Mouse (Mus musculus) CH12.LX (cell line): Measurements from ENCODE around the gene Tmem53. TPM values are rescaled to one million over a fixed set of nuclear protein-coding genes. Genes with fewer than 3 reads are reported as not detected.

Source experiments
- DNase-seq: peaks from one replicate; pipeline ENCODE4 v3.0.0-alpha.2; 2013; ENCODE audit errors: extremely low read depth
- H3K27ac ChIP-seq: 2 replicates; pipeline ENCODE4 v1.5.1; 2012; ENCODE audit warnings: low read depth, mild to moderate bottlenecking, control low read depth, moderate library complexity; ENCODE audit not compliant: insufficient read depth
- H3K27me3 ChIP-seq: replicated peaks from 2 replicates; pipeline ENCODE3; 2012; ENCODE audit warnings: inconsistent platforms
- H3K36me3 ChIP-seq, 2 experiments: replicated peaks in 1 of 2; 2 replicates each; pipeline versions ENCODE3 to v1.6.1; 2012; ENCODE audit warnings: inconsistent platforms in 1 of 2, low read length in 1 of 2, mild to moderate bottlenecking in 1 of 2, mixed read lengths in 1 of 2, moderate library complexity in 1 of 2; ENCODE audit not compliant: control insufficient read depth in 1 of 2, insufficient read depth in 1 of 2
- H3K4me1 ChIP-seq, 2 experiments: 2 replicates each; pipeline ENCODE4 v1.6.1; 2012; ENCODE audit warnings: inconsistent platforms in 1 of 2, moderate library complexity in 1 of 2; ENCODE audit not compliant: insufficient read depth in 2 of 2, control insufficient read depth in 1 of 2
- H3K4me2 ChIP-seq: 2 replicates; pipeline ENCODE4 v1.6.1; 2012; ENCODE audit warnings: low read depth, mild to moderate bottlenecking, control low read depth; ENCODE audit not compliant: poor library complexity, insufficient read depth, severe bottlenecking
- H3K4me3 ChIP-seq, 3 experiments: fragments of 150-350 bp in 1 of 3; sonication (generic) in 1 of 3; replicated peaks in 1 of 3; 2 replicates each; pipeline versions ENCODE3 to v1.5.1; 2011 to 2012; ENCODE audit warnings: low read depth in 2 of 3, low read length in 2 of 3, mild to moderate bottlenecking in 2 of 3, moderate library complexity in 2 of 3, control low read depth in 1 of 3, improper control_type of control experiment in 1 of 3, inconsistent platforms in 1 of 3, mixed read lengths in 1 of 3; ENCODE audit not compliant: poor library complexity in 1 of 3
- H3K79me2 ChIP-seq: replicated peaks from 2 replicates; pipeline ENCODE4 v1.6.1; 2012; ENCODE audit warnings: mild to moderate bottlenecking, moderate library complexity; ENCODE audit not compliant: control insufficient read depth, poor library complexity, insufficient read depth, severe bottlenecking; ENCODE audit errors: extremely low read depth
- H3K9ac ChIP-seq: 2 replicates; pipeline ENCODE4 v1.6.1; 2012; ENCODE audit warnings: low read depth, mild to moderate bottlenecking, control low read depth, moderate library complexity; ENCODE audit not compliant: insufficient read depth
- H3K9me3 ChIP-seq: replicated peaks from 2 replicates; pipeline ENCODE3; 2012; ENCODE audit warnings: low read length, inconsistent platforms, mixed read lengths
- CHD1 ChIP-seq: IDR thresholded peaks from 2 replicates; pipeline ENCODE4 v1.6.1; 2012; ENCODE audit warnings: low read depth, low read length, improper control_type of control experiment, inconsistent platforms
- CHD2 ChIP-seq: IDR thresholded peaks from 2 replicates; pipeline ENCODE4 v1.6.1; 2011; ENCODE audit warnings: low read length, improper control_type of control experiment
- CTCF ChIP-seq, 2 experiments: IDR thresholded peaks in 1 of 2; conservative IDR thresholded peaks in 1 of 2; 2 replicates each; pipeline ENCODE4 v1.5.1; 2011 to 2012; ENCODE audit warnings: low read depth in 2 of 2, low read length in 2 of 2, improper control_type of control experiment in 1 of 2, inconsistent platforms in 1 of 2, mild to moderate bottlenecking in 1 of 2, moderate library complexity in 1 of 2
- ETS1 ChIP-seq: conservative IDR thresholded peaks from 2 replicates; pipeline ENCODE4 v1.6.1; 2012; ENCODE audit warnings: low read depth, mild to moderate bottlenecking, inconsistent platforms, low read length, improper control_type of control experiment, moderate library complexity
- HCFC1 ChIP-seq: IDR thresholded peaks from 2 replicates; pipeline ENCODE4 v1.6.1; 2012; ENCODE audit warnings: low read depth, mild to moderate bottlenecking, inconsistent platforms, low read length, improper control_type of control experiment
- KAT2A ChIP-seq: IDR thresholded peaks from 2 replicates; pipeline ENCODE4 v1.6.1; 2012; ENCODE audit warnings: low read length, improper control_type of control experiment, inconsistent platforms; ENCODE audit not compliant: insufficient replicate concordance
- MAZ ChIP-seq: IDR thresholded peaks from 2 replicates; pipeline ENCODE4 v1.6.1; 2012; ENCODE audit warnings: low read depth, mild to moderate bottlenecking, inconsistent platforms, low read length, improper control_type of control experiment, moderate library complexity
- POLR2AphosphoS2 ChIP-seq: IDR thresholded peaks from 2 replicates; pipeline ENCODE4 v1.6.1; 2011; ENCODE audit warnings: low read depth, low read length, improper control_type of control experiment
- SIN3A ChIP-seq: IDR thresholded peaks from 2 replicates; pipeline ENCODE4 v1.6.1; 2012; ENCODE audit warnings: low read length, improper control_type of control experiment, inconsistent platforms
- TCF12 ChIP-seq: IDR thresholded peaks from 2 replicates; pipeline ENCODE4 v1.6.1; 2014; ENCODE audit warnings: low read depth, mild to moderate bottlenecking, inconsistent platforms, low read length, improper control_type of control experiment
- USF1 ChIP-seq: IDR thresholded peaks from 2 replicates; pipeline ENCODE4 v1.6.1; 2014; ENCODE audit warnings: low read depth, mild to moderate bottlenecking, inconsistent platforms, low read length, improper control_type of control experiment
- ZC3H11A ChIP-seq: IDR thresholded peaks from 2 replicates; pipeline ENCODE4 v1.6.1; 2012; ENCODE audit warnings: low read depth, mild to moderate bottlenecking, inconsistent platforms, low read length, improper control_type of control experiment
- ZKSCAN1 ChIP-seq: IDR thresholded peaks from 2 replicates; pipeline ENCODE4 v1.6.1; 2012; ENCODE audit warnings: low read depth, inconsistent platforms, low read length, improper control_type of control experiment, borderline replicate concordance
- dilution Hi-C: fragments of 300-500 bp; cut with MboI; formaldehyde crosslinking; loops from 2 replicates; pipeline ENCODE4 v1.14.3; 2020; ENCODE audit warnings: low sequenced_read_pairs; ENCODE audit not compliant: extremely low pct_unique_long_range_greater_than_20kb, extremely low pct_ligation_motif_present
- in situ Hi-C: fragments of 300-500 bp; cut with MboI; formaldehyde crosslinking; loops from 3 replicates; pipeline ENCODE4 v1.14.3; 2019; ENCODE audit warnings: low sequenced_read_pairs, low pct_ligation_motif_present, low pct_unique_long_range_greater_than_20kb, mixed read lengths
- polyA plus RNA-seq: library from polyadenylated mRNA; unstranded; fragments of >175 nt; gene quantifications from 2 replicates; pipeline ENCODE4 v1.2.1, GENCODE M21; 2012; ENCODE audit warnings: low read depth; ENCODE audit not compliant: insufficient read length
- total RNA-seq, 2 experiments: library from RNA; depleted of rRNA; stranded (reverse); fragments of 300-350 nt in 1 of 2; fragments of >200 nt in 1 of 2; gene quantifications; 2 replicates each; pipeline ENCODE4 v1.2.3; 2012 to 2014

The Tmem53 gene
- total and polyA plus RNA-seq, 3 experiments: 1.1 to 1.4 (median 1.2) TPM

DNA sequence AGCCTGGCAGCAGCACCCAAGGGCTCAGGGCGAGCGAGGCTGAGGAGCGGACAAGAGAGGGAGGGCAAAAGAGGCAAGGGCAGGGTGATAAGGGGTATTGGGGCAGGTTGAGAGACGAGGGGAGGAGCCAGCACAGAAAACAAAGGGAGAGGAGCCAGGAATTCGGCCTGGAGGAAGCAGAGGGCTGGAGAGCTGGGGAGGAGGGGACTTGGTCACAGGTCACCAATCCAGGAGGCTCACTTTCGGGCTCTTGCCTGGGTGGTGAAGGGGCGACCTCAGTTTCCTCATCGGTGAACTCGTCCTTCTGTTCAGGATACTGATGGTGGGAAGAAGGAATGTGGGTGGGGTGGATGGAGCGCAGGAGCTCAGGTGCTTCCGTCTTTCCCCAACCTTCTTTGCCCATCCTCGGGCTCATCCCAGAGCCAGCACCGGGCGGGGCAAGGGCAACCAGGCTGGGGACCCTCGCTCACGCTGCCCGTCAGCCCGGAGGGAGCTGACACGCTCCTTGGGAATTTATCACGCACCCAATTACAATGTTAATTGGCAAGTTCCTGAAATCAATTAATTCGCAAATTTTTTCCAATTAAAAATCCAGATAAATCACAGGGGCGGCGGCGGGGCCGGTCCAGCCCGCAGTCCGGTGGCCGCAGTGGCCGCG lies 52.0 kb downstream of the Tmem53 start:
- Histone ChIP-seq H3K9me3 (no peaks in the 10 kb centered on the region), H3K4me2 (no peak overlapping the region), H3K36me3 (no peaks in the 10 kb centered on the region), H3K4me1 (peaks cover 22 to 52% of the 10 kb centered on the region in 2 experiments), H3K27ac (no peak overlapping the region), H3K4me3 (no peak overlapping the region), H3K79me2 (no peaks in the 10 kb centered on the region), H3K9ac (no peak overlapping the region), H3K27me3 (peaks cover 1% of the 10 kb centered on the region)
- in situ Hi-C loops (no loop called here), dilution Hi-C loops (no loop called here)
- no peak for DNase-seq
- TF ChIP-seq TCF12 (no peak), CHD1 (no peak), POLR2AphosphoS2 (no peak), HCFC1 (no peak), USF1 (no peak), MAZ (no peak), CTCF (conservative IDR thresholded peaks at IDR 0.05 in 1 of 2, IDR thresholded peaks at IDR 0.05 in 1 of 2; ENCODE audit: low read depth in 2 of 2, low read length in 2 of 2) (no peak), KAT2A (no peak)

DNA sequence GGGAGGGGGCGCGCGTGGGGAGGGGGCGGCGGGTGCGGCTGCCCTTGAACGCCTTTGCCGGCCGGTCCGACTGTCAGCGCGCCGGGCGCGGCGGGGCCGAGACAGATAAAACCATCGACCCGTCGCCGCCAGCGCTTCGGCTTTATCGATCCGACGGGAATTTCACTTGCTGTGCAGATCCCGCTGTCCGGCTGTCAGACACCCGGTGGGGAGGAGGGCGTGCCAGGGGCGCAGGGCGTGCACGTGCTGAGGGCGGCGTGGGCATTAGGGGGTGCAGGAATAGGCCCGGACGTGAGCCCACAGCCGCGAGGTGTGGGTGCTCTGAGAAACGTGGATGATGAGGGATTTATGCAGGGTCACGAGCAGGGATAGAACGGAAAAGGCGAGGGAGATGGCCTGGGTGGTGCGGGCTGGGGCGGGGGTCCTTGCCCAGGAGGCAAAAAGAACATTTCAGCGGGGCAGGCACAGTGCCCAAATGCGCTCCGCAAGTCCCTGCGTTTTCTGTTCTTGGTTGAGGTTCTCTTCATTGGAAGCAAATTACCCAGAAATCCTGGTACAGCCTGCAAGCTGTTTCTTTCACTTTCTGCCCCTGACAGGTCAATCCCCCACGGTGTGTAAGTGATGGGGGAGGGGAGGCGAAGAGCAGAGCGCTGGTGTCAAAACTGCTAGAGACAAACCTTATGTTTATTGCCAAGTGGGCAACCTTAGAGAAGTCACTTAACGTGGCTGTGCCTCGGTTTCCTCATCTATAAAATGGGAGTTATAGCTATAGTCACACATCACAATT lies 52.7 kb downstream of the Tmem53 start:
- Histone ChIP-seq H3K4me3 (no peak overlapping the region), H3K4me1 (peaks cover 22 to 45% of the 10 kb centered on the region in 2 experiments), H3K9ac (no peak overlapping the region), H3K27me3 (peaks cover 1% of the 10 kb centered on the region), H3K9me3 (peaks cover 2% of the 10 kb centered on the region), H3K4me2 (no peak overlapping the region), H3K27ac (no peak overlapping the region), H3K79me2 (no peaks in the 10 kb centered on the region), H3K36me3 (no peaks in the 10 kb centered on the region)
- DNase-seq: no peak
- dilution Hi-C loops (no loop called here), in situ Hi-C loops (no loop called here)
- TF ChIP-seq ZKSCAN1 (no peak), ETS1 (no peak), SIN3A (no peak), ZC3H11A (no peak), CHD2 (peak; percentile 16; the same call in 1 of the 2 replicates), KAT2A (no peak)
